Mouse (Mus musculus) bone marrow, adult 2 months (tissue): ENCODE data around the gene Cnih2. TPM values are rescaled to one million over a fixed set of nuclear protein-coding genes. Genes with fewer than 3 reads are reported as not detected.

ENCODE experiments used
- H3K27ac ChIP-seq: fragments of 200-500 bp; 2 replicates; pipeline ENCODE4 v1.5.1; 2012; ENCODE audit warnings: low read depth, mild to moderate bottlenecking, control low read depth, inconsistent platforms, low read length; ENCODE audit not compliant: control insufficient read depth, poor library complexity, insufficient read depth
- H3K4me1 ChIP-seq: fragments of 200-500 bp; 2 replicates; pipeline ENCODE4 v1.6.1; 2011; ENCODE audit warnings: low read length; ENCODE audit not compliant: control insufficient read depth, insufficient read depth
- H3K4me3 ChIP-seq: fragments of 200-500 bp; replicated peaks from 2 replicates; pipeline ENCODE3; 2011; ENCODE audit warnings: mild to moderate bottlenecking, low read depth, low read length, control low read depth; ENCODE audit not compliant: control insufficient read depth
- CTCF ChIP-seq: fragments of 200-500 bp; IDR thresholded peaks from 2 replicates; pipeline ENCODE4 v1.5.1; 2011; ENCODE audit warnings: low read length, control low read depth; ENCODE audit not compliant: control insufficient read depth, insufficient read depth
- POLR2A ChIP-seq: fragments of 200-500 bp; IDR thresholded peaks from 2 replicates; pipeline ENCODE4 v1.6.1; 2011; ENCODE audit warnings: low read depth, mild to moderate bottlenecking, control low read depth, low read length, borderline replicate concordance; ENCODE audit not compliant: control insufficient read depth
- WGBS: fragments of 180-500 bp; shearing (Covaris S2); methylation state at CpG from one replicate; pipeline ENCODE4 v1.1.7; 2018; 5-methylcytosine and 5-hydroxymethylcytosine counted together
- polyA plus RNA-seq: library from polyadenylated mRNA; stranded (reverse); fragments of >200 nt; gene quantifications from 2 replicates; pipeline ENCODE4 v1.2.4, GENCODE M21; 2011; ENCODE audit warnings: low replicate concordance; ENCODE audit not compliant: missing spikeins, insufficient read depth, insufficient read length

Gene Cnih2
- 0.74 and 2.3 TPM in 2 replicates for polyA plus RNA-seq

- 10% methylated on average over 45 of the region's 48 CpGs for WGBS
- H3K27ac ChIP-seq = no peak within 1 kb of the TSS
- no peak within 1 kb of the TSS for H3K4me3 ChIP-seq
- H3K4me1 ChIP-seq = no peaks in the 10 kb centered on the region
- no peak for TF ChIP-seq POLR2A
Observed at GRCm38 (mm10) chr19:5098363-5099143, at the start of gene Cnih2. Gene Cnih2, minus strand, starts transcription at chr19:5098521.

GRCm38 (mm10) chr19:5139640-5140039 is 41.3 kb upstream of the Cnih2 start:
- Histone ChIP-seq H3K27ac (no peak overlapping the region), H3K4me3 (no peak overlapping the region), H3K4me1 (no peaks in the 10 kb centered on the region)
- TF ChIP-seq POLR2A = no peak
- TF ChIP-seq CTCF = no peak
- WGBS = 15% methylated on average over 2 of the region's 2 CpGs

GRCm38 (mm10) chr19:5131237-5131636 is 32.9 kb upstream of the Cnih2 start:
- 30% methylated on average over 4 of the region's 4 CpGs for WGBS
- TF ChIP-seq CTCF (no peak), POLR2A (no peak)
- no peak overlapping the region for H3K27ac ChIP-seq
- no peaks in the 10 kb centered on the region; the same call in 1 of the 2 replicates for H3K4me1 ChIP-seq
- H3K4me3 ChIP-seq = no peak overlapping the region

GRCm38 (mm10) chr19:5129770-5130169 is 31.4 kb upstream of the Cnih2 start:
- Histone ChIP-seq H3K27ac (no peak overlapping the region), H3K4me3 (no peak overlapping the region), H3K4me1 (no peaks in the 10 kb centered on the region; the same call in 1 of the 2 replicates)
- TF ChIP-seq POLR2A = no peak
- no peak for TF ChIP-seq CTCF
- 10% methylated on average over 1 of the region's 1 CpGs for WGBS

GRCm38 (mm10) chr19:5124055-5124614 is 25.8 kb upstream of the Cnih2 start:
- 54% methylated on average over 7 of the region's 7 CpGs for WGBS
- H3K27ac ChIP-seq = no peak overlapping the region
- no peak overlapping the region for H3K4me3 ChIP-seq
- TF ChIP-seq CTCF = no peak
- no peak for TF ChIP-seq POLR2A
- H3K4me1 ChIP-seq = no peaks in the 10 kb centered on the region

- no peak overlapping the region for H3K27ac ChIP-seq
- H3K4me3 ChIP-seq = no peak overlapping the region
- TF ChIP-seq POLR2A (no peak), CTCF (no peak)
- no peaks in the 10 kb centered on the region; the same call in 1 of the 2 replicates for H3K4me1 ChIP-seq
- WGBS = 65% methylated on average over 3 of the region's 3 CpGs
Observed at GRCm38 (mm10) chr19:5123241-5123640, 24.9 kb upstream of the Cnih2 start.

- WGBS = 63% methylated on average over 10 of the region's 10 CpGs
- TF ChIP-seq CTCF (no peak), POLR2A (no peak)
- Histone ChIP-seq H3K27ac (no peak overlapping the region), H3K4me1 (no peaks in the 10 kb centered on the region; the same call in 1 of the 2 replicates), H3K4me3 (no peak overlapping the region)
Observed at GRCm38 (mm10) chr19:5122492-5122891, 24.2 kb upstream of the Cnih2 start.

GRCm38 (mm10) chr19:5118384-5118698 is 20.0 kb upstream of the Cnih2 start, which contains the start of gene Klc2:
Gene Klc2, minus strand, starts transcription at chr19:5118560.
- no peaks in the 10 kb centered on the region; the same call in 1 of the 2 replicates for H3K4me1 ChIP-seq
- WGBS = 3% methylated on average over 18 of the region's 18 CpGs
- TF ChIP-seq CTCF = no peak
- no peak for TF ChIP-seq POLR2A

More at GRCm38 (mm10) chr19:5118384-5118698, 20.0 kb upstream of the Cnih2 start, which contains the start of gene Klc2:
- H3K4me3 ChIP-seq = peak within 1 kb of the TSS; percentile 81
- peak within 1 kb of the TSS; percentile 34 for H3K27ac ChIP-seq
